Mouse (Mus musculus) thymus, adult 2 months (tissue): Measurements from ENCODE around the gene Mrpl45.

Experiments
- CTCF ChIP-seq: fragments of 200-500 bp; IDR thresholded peaks from 2 replicates; pipeline ENCODE4 v1.5.1; 2012; ENCODE audit warnings: mild to moderate bottlenecking, control low read depth, low read length, moderate library complexity, borderline replicate concordance; ENCODE audit not compliant: control insufficient read depth, poor library complexity, insufficient read depth; ENCODE audit errors: extremely low read depth
- POLR2A ChIP-seq: fragments of 200-500 bp; IDR thresholded peaks from 2 replicates; pipeline ENCODE4 v1.6.1; 2012; ENCODE audit warnings: mild to moderate bottlenecking, low read length, control low read depth, moderate library complexity; ENCODE audit not compliant: control insufficient read depth, poor library complexity, insufficient read depth; ENCODE audit errors: extremely low read depth

- TF ChIP-seq CTCF (no peak), POLR2A (no peak)
These were observed 27.7 kb downstream of the Mrpl45 start for GRCm38 (mm10) chr11:97343175-97343574.
